Mouse (Mus musculus) frontal cortex, postnatal 10 days (tissue): Measurements from ENCODE around the gene Pex7.

Experiments
- DNase-seq, 2 experiments: peaks; one replicate each; pipeline ENCODE4 v3.0.0; 2022; ENCODE audit warnings: low spot score in 2 of 2, mixed read lengths in 1 of 2

Gene Pex7

DNA sequence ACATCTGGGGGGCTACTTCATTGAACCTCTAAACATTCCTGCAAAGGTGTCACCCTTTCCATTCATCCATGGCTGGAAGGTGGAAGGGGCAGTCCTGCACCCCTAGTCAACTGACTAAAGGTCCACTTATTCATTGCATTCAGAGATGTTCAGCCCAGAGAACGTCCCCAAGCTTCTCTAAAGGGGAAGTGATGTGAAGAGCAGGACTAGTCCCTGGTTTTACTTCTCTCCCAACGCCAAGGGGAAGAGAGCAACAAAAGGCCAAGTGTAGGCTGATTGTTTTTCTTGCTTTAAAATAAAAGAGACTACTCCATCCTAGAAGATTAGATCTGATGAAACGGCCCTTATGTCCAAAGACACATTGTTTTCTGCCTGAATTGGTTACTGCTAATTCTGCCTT lies 27.1 kb downstream of the Pex7 start:
- no peak for DNase-seq

DNA sequence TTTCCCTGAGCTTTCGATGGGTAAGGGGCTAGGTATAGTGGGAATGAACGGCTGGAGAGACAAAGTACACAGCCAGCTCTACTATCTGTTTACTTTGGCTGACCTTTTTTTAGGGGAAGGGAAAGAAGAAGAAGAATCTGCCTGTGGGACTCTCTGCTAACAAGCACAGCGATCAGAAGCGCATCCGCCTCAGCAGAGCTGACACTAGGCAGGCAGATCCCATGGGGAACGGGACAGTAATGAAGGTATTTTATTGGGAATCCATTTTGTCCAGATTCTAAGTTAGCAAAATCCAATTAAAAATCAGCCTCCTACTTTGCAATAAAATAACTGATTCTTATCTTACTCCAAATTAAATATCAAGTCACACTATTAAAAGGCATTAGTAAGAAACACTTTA lies 28.3 kb downstream of the Pex7 start:
- DNase-seq: no peak

DNA sequence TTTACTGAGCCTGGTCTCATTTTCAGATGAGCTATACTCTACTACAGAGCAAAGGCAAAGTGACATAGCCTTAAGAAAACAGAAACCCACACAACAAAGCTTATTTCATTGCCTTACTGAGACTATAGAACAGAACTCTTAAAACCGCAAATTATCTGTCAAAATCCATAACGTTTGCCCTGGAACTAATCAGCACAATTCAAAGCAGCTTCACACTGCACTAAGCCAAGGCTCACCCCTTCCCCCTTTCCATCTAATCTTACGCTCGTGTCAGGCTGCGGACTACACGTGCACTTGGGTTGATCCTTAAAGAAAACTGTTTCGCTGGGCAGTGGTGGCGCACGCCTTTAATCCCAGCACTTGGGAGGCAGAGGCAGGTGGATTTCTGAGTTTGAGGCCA lies 29.8 kb downstream of the Pex7 start:
- no peak for DNase-seq

DNA sequence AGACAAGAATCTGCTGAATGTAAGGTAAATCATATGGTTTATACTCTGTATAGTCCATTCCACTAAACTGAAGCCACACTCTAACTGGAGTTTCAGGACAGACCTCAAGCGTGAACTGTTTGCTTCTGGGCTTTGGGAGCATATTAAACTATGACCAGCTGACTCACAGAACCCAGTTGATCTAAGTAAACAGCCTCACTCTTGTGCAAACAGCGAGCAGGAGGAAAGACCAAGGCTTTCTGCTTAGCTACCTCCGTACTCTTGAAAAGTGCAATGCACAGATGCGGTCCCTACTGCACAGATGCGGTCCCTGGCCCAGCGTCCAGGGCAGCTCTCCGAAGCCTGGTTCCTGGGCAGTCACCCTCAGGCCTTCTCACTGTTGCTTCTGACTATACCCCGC lies 30.2 kb downstream of the Pex7 start:
- DNase-seq: no peak

DNA sequence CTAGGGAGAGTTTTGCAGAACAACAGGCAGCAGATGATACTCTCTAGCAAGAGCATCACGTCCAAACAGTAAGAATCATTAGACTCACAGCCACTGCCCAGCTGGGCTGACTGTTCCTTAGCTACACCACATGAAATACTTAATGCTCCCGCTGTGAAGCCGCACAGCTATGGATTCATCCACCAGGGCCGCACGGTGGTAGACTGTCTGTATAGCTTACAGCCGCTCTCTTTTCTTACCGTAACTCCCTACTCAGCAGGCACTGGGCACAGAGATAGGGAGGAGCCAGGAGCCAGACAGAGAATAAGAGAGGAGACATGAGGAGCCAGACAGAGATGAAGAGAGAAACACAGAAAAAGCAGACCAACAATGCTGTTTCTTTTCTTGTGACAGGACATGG lies 30.8 kb downstream of the Pex7 start:
- DNase-seq: no peak

DNA sequence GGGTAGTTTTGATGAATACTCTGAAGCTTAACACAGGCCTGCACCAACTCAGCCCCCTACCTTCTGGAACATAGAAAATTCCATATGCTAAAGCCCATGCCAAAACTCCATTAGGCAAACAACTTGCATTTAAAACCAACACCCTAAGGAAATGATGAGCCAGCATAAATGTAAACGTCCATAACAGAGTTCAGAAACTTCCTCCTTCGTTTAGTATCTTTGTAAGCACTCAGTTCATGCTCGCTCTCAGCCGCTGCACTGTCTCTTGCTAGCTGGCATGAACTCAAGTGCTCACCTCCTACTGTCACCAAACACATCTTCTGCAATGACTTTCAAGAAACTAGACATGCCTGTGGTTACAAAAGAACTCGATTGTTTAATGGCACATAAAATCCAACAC lies 32.1 kb downstream of the Pex7 start:
- no peak for DNase-seq

DNA sequence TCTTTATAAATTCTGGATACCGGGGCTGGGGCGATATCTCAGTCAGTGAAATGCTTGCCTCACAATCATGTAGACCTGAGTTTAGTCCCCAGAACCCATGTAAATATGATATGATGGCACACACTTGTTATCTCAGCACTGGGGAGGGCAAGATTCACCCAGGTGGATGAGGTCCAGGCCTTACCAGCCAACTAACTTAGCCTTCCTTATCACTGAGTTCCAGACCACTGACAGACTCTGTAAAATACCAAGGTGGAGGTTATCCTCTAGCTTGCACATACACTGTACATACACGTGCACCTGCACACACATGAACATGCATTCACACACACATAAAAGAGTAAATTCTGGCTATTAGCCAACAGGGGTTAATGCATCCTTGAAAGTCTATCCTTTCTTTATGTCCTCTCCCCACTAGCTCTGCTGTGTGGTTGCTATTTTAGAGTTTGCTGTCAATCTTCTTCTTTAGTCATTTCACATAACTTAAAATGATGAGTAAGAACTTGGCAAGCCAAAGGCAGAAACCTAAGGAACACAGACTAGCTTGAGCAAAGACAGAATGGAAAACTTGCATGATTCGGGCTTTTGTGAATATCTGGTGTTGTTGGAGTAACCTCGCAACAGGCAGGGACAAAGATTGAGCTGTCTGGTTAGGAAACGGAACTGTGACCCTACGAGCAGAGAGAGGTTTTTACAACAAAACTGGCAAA lies 51.7 kb downstream of the Pex7 start:
- DNase-seq: no peak

DNA sequence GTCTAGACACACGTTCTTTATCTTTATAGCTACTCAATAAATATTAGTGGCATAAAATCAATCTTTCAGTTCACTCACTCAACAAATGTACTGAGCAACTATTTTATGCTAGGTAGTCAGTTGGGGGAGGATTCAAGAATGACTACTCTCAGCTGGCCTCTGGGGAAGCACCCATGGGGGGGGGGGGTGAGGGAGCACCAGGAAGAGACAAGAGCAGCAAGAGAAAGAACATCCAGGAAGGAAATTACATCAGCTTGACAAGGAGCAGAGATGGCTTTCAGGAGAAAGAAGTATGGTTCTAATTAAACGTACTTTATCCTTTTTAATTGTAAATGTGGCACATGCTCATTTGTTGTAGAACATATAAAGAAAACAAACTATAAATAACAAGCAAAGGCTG lies 53.9 kb downstream of the Pex7 start:
- DNase-seq: no peak

DNA sequence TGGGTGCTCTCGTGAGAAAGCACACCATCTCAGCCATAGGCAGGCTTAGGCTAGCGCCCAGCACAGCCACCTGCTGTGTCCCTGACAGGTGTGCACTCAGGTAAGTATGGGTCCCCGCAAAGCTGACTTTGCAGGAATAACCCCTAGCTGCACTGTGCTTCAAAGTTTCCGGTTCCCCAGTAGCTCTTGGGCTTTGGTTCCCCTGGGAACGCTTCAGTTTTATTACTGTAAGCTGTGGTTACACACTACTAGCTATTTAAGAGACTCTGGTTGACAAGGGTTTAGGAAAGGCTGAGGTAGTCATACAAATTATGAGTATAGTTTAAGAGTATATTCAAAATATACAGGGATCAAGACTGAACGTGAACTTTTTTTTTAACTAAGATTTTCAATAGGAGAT lies 54.7 kb downstream of the Pex7 start:
- DNase-seq: no peak

DNA sequence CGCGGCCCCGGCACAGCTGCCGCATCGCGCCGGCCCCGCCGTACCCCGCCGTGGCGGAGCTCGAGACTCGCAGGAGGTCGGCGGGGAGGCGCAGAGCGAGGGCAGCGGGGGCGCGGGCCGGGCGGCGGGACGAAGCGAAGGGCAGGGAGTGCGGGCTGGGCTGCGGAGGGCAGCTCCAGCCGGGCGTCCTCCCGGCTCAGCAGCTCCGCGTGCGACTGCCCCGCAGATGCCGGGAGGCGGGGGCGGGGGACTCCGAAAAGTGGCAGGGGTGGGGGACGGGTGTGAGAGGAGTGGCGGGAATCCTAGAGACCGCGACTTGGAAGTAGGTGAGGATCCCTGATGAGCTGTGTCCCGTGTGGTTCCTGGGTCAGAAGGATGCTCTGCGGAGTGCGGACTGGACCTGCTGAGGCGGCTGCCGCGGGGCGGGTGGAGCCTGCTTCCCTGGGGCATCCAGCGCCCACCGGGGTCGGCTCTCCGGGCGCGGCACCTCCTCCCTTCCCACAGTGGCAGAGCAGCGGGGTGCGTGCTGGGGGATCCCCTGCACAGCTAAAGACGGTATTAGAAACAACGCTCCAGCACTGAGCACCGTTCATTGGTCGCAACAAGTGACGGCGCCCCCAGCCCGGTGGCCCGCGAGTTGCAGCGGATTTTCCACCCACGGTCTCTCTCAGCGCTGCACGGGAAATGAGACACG lies 56.3 kb downstream of the Pex7 start, which contains the start of gene Slc35d3:
TSS of gene Slc35d3 (minus strand) at position 462 of the 694 bp plus-strand sequence.
- DNase-seq: peak; percentile 31 to 39

DNA sequence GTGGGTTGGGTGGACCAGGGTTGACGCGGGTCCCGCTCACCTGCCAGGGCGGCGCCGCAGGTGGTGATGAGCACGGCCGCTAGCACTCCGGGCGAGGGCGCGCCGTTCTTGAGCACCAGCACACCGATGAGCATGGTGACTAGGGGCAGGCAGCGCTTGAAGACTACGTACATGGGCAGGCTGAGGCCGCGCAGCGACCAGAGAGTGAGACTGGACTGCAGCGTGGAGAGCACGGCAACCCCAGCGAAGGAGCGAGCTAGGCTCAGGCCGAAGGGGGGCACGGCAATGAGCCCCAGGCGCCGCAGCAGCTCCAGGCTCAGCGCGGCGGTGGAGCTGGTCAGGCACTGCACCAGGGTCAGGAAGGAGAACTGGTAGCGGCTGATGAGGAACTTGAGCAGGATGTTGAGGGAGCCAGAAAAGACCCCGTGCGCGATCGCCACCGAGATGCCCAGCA lies 56.9 kb downstream of the Pex7 start:
- DNase-seq: peak in 1 of 2 experiments; percentile 11

DNA sequence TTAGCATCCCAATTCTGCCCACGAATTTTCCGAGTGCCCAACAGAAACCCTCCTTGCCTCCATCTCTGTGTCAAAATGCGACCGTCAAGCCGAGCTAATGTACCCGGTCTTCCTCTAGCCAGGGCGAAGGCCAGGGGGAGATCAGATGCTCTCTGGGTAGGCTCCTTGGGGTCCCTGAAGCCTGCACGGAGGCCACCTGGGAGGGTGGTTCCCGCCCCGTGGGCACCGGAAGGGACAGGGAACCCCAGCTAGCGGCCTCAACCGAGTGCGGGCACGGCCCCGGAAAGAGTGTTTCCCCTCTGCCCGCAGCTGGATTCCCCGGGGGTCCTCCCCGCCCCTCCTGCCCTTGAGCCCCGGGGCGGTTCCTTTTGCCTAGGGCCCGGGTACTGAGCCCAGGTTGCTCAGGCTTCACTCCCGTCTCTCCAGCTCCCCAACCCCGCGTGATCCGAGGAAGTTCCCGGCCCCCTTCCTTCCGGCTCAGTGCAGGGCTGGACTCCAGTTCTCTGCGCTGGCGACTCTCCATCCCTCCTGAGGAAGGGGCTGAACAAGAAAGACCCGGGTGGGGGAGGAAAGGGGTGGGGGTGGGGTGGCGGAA lies 57.6 kb downstream of the Pex7 start:
- DNase-seq: no peak

DNA sequence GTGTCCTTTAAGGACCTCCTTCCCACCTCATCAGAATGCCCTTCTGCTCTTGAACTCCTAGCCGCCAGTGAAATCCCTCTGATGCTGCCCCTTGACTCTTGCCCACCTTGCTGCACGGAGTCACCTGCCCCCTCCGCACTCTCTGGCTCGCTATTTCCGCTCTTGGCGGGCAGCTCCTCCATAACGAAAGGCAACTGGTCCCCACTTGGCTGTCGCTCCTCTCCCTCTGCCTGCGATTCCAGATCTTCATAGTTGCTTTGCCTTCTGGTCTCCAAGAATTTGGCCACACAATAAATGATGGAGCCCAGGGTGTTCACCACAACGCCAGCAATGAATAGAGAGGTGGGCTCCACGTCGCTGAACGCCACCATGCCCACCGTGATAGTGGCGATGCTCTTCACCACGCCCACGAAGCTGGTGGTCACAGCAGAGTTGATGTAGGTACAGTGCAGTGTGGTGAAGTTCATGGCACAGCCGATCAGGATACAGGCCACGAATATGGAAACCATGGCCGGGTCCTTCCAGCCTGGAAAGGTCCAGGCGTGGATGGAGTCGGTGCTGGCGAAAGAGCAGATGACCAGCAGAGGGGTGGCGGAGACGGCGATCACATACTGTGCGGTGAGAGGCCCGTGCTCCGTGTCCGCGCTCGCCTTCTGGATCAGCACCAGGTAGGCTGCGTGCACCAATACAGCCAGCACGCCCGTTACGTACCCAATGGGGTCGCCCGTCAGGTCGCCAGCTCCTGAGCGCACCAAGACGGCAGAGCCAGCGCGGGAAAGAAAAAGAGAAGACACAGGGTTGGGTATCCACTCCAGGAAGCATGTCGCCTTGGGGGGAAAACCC lies 58.3 kb downstream of the Pex7 start:
- peak in 1 of 2 experiments; percentile 12 for DNase-seq

DNA sequence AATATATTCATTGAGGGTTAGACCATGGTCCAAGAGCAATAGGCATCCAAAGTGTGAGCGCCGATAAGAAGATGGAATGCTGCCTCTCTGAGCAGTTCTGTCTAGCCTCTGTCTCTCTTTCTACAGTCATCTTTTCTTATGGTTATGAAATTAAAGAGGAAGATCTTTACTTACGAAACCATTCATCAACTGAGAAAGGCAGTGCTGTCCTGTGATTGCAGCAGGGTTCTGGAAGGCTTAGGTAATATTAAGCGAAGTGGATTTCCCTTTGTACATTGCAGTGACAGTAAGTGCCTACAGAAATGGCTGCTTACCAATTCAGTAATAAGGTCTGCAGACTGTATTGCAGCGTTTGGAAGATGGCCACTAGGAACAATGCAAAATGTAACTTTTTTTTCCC lies 67.7 kb downstream of the Pex7 start:
- DNase-seq: no peak

DNA sequence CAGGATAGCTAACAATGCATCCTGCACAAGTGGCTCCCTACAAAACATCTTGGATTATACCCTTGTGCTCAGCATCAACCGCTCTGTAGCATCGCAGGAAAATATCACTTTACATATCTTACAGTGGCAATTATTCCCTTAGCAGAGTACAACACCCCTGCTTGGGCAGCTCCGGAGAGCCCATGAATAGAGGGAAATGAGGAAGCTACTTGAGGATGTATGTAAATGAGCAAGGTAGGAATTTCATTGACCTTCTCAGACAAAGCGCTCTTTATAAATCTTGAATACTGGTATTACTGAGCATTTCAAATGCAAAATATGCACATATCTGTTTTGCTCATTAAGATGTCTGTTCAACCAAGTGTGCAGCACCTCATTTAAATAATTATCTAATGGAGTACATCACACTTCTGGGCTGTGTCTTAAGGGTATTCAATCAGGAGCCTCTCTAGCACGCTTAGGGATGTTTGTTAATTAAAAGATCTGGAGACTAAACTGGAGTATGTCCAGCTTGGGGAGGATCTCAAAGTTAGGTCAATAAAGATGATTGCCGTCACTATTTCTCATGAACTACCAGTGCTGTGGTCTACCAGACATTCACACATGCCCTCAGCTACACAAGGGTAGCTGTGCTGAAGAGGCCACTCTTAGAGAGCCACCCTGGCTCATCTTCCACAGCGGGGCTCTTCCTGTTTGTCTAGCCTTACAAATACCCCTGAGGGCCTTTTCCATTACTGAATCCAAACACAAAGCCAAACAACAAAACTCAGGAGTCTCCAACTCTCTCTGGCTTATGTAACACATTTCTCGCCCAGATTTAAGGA lies 71.4 kb downstream of the Pex7 start:
- DNase-seq: no peak

DNA sequence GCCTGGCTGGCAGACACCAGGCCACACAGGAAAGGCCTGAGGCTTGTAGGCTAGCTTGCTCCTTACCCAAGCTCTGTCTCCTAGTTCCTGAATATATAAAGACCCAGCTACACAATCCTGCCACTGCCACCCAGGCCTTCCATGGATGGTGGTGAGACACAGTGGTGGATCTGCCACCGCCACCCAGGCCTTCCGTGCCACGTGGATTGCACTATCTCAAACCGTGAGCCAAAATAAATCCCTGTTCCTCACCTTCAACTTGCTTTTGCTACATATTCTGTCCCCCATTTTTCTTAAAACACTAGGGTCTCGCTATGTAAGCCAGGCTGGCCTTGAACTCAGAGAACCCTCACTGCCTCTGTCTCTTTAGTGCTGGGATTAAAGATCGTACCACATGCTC lies 73.3 kb downstream of the Pex7 start:
- no peak for DNase-seq

DNA sequence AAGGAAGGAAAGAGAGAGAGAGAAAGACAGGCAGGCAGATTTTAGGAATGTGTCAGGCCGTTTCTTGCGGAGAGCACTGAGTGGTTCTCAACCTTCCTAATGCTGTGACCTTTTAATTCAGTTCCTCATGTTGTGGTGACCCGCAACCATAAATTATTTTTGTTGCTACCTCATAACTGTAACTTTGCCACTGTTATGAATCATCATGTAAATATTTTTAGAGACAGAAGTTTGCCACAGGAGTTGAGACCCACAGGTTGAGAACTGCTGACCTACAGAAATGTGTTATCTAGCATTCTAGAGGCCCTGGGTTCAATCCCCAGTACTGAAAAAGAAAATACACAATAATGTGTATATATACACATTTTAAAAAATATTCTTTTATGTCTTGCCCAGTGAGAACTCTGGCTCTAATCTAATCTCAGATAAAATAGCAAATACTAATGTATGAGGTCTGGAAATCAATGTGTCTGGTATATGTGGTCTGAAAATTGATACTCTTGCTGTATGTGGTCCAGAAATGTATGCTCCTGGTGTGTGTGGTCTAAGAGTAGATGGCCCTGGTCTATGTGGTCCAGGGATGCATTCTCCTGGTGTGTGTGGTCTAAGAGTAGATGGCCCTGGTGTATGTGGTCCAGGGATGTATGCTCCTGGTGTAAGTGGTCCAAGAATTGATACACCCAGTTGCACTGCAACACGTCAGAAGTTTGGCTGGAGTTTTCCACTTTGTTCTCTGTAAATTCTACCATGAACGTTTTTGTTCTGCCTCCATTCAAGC lies 76.2 kb downstream of the Pex7 start:
- DNase-seq: no peak

DNA sequence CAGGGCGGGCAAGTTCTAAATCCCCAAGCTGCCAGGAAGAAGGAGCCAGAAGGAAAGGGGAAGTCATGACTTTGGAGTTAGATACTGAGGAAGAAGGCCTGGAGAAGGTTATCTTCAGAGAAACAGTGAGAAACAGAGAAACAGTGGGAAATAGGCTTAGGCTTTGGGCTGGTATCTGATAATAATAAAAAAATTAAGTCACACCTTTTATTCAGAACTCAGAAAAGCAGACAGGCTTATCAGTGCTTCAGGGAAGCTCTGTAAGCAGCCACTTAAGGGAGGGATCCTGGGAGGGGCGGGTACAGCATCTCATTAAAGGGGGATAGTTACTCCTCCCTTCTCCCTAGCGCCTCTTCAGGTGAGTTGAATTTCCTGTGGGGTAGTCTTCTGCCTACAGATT lies 86.5 kb downstream of the Pex7 start:
- DNase-seq: no peak

DNA sequence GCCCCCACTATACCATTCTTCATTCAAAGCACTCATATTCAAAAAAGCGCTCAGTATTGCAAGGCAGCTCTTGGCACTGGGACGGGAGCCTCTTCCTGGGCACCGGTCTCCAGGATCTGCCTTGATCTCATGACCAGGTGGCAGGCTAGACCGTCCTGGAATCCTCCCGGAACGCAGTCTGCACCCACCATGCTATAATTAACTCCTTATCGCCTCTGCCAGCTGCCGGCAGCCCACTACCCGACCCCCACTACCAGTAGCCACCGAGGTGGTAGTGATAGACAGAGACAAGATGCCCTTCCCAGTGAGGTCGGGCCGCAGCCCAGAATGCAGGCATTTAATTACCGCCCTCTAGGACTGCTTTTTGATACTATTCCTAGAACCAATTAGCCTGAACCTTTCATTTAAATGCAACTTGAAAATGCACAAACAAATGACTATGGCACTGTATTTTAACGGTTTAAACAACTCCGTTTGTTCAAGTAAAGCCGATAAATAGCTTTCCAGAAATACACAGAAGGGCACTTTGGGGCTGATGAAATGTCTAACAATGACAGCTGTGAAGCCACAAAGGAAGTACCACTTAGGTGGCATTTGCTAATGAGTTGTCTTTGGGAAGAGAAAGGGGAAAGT lies 88.7 kb downstream of the Pex7 start:
- no peak for DNase-seq

DNA sequence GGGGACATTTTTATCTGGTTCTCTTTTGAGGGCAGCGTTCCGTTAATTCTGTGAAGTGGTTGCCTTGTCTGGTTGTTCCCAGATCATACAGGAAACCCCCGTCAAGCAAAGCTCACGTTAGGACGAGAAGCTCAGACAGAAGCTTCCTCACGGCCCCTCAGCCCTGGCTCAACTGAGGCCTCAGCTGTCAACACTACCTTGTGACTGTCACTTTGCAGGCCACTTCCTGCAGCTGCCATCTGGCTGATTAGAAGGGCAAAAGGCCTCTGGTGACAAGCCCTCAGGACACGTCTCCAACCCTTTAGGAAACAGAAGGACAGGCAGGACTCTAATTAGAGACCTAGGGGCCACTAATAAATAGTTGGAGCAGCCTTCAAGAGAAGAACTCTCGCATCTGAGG lies 92.1 kb downstream of the Pex7 start:
- DNase-seq: no peak
